Mouse (Mus musculus) thymus, adult 2 months (tissue): ENCODE results near the gene Tmco4.

ENCODE experiments used
- CTCF ChIP-seq: fragments of 200-500 bp; IDR thresholded peaks from 2 replicates; pipeline ENCODE4 v1.5.1; 2012; ENCODE audit warnings: mild to moderate bottlenecking, control low read depth, low read length, moderate library complexity, borderline replicate concordance; ENCODE audit not compliant: control insufficient read depth, poor library complexity, insufficient read depth; ENCODE audit errors: extremely low read depth
- POLR2A ChIP-seq: fragments of 200-500 bp; IDR thresholded peaks from 2 replicates; pipeline ENCODE4 v1.6.1; 2012; ENCODE audit warnings: mild to moderate bottlenecking, low read length, control low read depth, moderate library complexity; ENCODE audit not compliant: control insufficient read depth, poor library complexity, insufficient read depth; ENCODE audit errors: extremely low read depth

GRCm38 (mm10) chr4:138962719-138963118 lies 10.0 kb upstream of the Tmco4 start:
- TF ChIP-seq POLR2A (no peak), CTCF (no peak)
